Mouse (Mus musculus): ENCODE measurements around the gene Eid2b. TPM values are rescaled to one million over a fixed set of nuclear protein-coding genes. Genes with fewer than 3 reads are reported as not detected.
"Not testable (repeated sequence)": the region's sequence is repeated elsewhere in the genome, so short reads cannot be mapped to it uniquely, and the experiment has no call there.

The Eid2b gene
- 10 to 100 TPM; 11.2 to 13.0 TPM for total RNA-seq (2021)
- polyA plus RNA-seq (2012; rRNA removed) = 6.7 and 7.2 TPM in 2 replicates
- long read RNA-seq, transcript Eid2b-201 (1 exons, 1,751 nt) = major isoform, 9 of 9 reads
- long read RNA-seq, partial matches to known transcripts = 0 of 9 reads
- long read RNA-seq, other reads (novel, unspliced or antisense) = 0 of 9 reads

DNA sequence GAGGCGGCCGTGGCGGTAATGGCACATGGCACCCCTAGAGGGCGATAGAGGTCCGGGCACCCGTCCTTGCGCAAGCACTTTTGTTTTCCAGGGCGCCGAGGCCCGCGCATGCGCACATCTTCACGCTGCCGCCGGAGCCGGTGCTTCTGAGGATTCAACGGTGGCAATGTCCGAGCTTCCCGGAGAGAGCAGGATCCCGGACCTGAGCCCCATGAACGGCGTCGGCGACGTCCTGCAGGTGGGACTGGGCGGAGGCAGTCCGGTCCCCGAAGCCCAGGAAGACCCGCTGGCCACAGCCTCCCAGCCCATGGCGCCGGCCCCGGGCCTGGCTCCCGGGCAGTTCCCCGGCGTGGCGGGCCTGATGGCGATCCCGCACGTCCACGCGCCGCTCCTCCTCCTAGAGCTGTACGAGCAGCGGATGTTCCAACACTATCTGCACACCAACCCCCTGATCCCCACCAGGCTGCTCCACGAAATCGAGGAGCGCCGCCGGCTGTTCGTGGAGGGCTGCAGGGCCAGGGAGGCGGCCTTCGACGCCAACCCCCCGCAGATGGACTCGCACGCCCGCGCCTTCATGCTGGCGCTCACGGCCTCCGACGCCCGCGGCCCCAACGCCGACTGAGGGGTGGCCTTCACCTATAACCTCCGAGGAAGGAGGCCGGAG lies at the start of gene Eid2b:
TSS of gene Eid2b (plus strand) at position 125 of the 664 bp plus-strand sequence.
- Histone ChIP-seq H3K79me2 (replicated peaks; ENCODE audit: control insufficient read depth, insufficient read depth, low read length) (no peaks in the 10 kb centered on the region; the same call in 1 of the 2 replicates), H3K9ac (ENCODE audit: low read depth, low read length) (peak within 1 kb of the TSS; percentile 95), H3K4me1 (ENCODE audit: control insufficient read depth, insufficient read depth, low read length) (peaks cover 2% of the 10 kb centered on the region), H3K4me3 (peak within 1 kb of the TSS; percentile 82), H3K27me3 (ENCODE audit: control insufficient read depth, insufficient read depth, low read length) (no peaks in the 10 kb centered on the region), H3K27ac (peak within 1 kb of the TSS; percentile 85), H3K36me3 (ENCODE audit: control insufficient read depth, insufficient read depth, low read length) (no peaks in the 10 kb centered on the region)
- intact Hi-C loops (cut with DNase I) = loop anchor here (2.0 to 5.0 kb wide), 3 partner anchors 35 to 110 kb away; partner anchors contain the start of gene Timm50
- whole genome bisulfite sequencing = 2% methylated on average over 68 of the region's 68 CpGs
- TF ChIP-seq CTCF (IDR thresholded peaks at IDR 0.05) (peak; percentile 98), POLR2A (IDR thresholded peaks at IDR 0.05; ENCODE audit: insufficient read depth, low read depth, low read length) (peak; percentile 71), EP300 (IDR thresholded peaks at IDR 0.05; ENCODE audit: insufficient read depth, low read depth, low read length) (peak; percentile 45; the same call in 1 of the 2 replicates)
- peak; percentile 95 to 96 for DNase-seq

DNA sequence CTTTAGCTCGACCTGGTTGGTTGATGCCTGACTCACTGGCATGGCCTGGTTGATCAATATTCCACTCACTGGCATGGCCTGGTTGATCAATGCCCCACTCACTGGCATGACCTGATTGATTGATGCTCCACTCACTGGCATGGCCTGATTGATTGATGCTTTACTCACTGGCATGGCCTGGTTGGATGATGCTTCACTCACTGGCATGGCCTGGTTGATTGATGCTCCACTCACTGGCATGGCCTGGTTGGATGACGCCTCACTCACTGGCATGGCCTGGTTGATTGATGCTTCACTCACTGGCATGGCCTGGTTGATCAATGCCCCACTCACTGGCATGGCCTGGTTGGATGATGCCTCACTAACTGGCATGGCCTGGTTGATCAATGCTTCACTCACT lies 33.6 kb upstream of the Eid2b start:
- H3K4me3 ChIP-seq; H3K9ac ChIP-seq (ENCODE audit: low read depth, low read length); intact Hi-C loops (cut with DNase I); H3K36me3 ChIP-seq (ENCODE audit: control insufficient read depth, insufficient read depth, low read length); H3K4me1 ChIP-seq (ENCODE audit: control insufficient read depth, insufficient read depth, low read length); DNase-seq; H3K27me3 ChIP-seq (ENCODE audit: control insufficient read depth, insufficient read depth, low read length); H3K79me2 ChIP-seq (replicated peaks; ENCODE audit: control insufficient read depth, insufficient read depth, low read length); H3K27ac ChIP-seq: not testable (repeated sequence)
- WGBS = 57% methylated on average over 2 of the region's 2 CpGs

- H3K9ac ChIP-seq (ENCODE audit: low read depth, low read length) = no peak overlapping the region
- no peak overlapping the region for H3K27ac ChIP-seq
- H3K4me1 ChIP-seq (ENCODE audit: control insufficient read depth, insufficient read depth, low read length) = no peaks in the 10 kb centered on the region
- no peaks in the 10 kb centered on the region for H3K27me3 ChIP-seq (ENCODE audit: control insufficient read depth, insufficient read depth, low read length)
- no peak for DNase-seq
- TF ChIP-seq CTCF (IDR thresholded peaks at IDR 0.05) (no peak), POLR2A (IDR thresholded peaks at IDR 0.05; ENCODE audit: insufficient read depth, low read depth, low read length) (no peak), EP300 (IDR thresholded peaks at IDR 0.05; ENCODE audit: insufficient read depth, low read depth, low read length) (no peak)
- H3K79me2 ChIP-seq (replicated peaks; ENCODE audit: control insufficient read depth, insufficient read depth, low read length) = no peaks in the 10 kb centered on the region
- WGBS = 89% methylated on average over 3 of the region's 3 CpGs
- no peak overlapping the region for H3K4me3 ChIP-seq
- H3K36me3 ChIP-seq (ENCODE audit: control insufficient read depth, insufficient read depth, low read length) = no peaks in the 10 kb centered on the region
- intact Hi-C loops (cut with DNase I) = no loop called here
Measured at GRCm38 (mm10) chr7:28248957-28249356, 28.6 kb upstream of the Eid2b start.

- no peak for DNase-seq
Measured at GRCm38 (mm10) chr7:28251976-28252375, 25.6 kb upstream of the Eid2b start.

GRCm38 (mm10) chr7:28254591-28254990 lies 22.9 kb upstream of the Eid2b start:
- no peak for DNase-seq
- no peak for TF ChIP-seq POLR2A (IDR thresholded peaks at IDR 0.05; ENCODE audit: insufficient read depth, low read depth, low read length)
- TF ChIP-seq CTCF (IDR thresholded peaks at IDR 0.05) = no peak
- no peak for TF ChIP-seq EP300 (IDR thresholded peaks at IDR 0.05; ENCODE audit: insufficient read depth, low read depth, low read length)
- intact Hi-C loops (cut with DNase I) = no loop called here
- no peaks in the 10 kb centered on the region for H3K4me1 ChIP-seq (ENCODE audit: control insufficient read depth, insufficient read depth, low read length)
- no peak overlapping the region for H3K27ac ChIP-seq
- H3K4me3 ChIP-seq = no peak overlapping the region
- H3K36me3 ChIP-seq (ENCODE audit: control insufficient read depth, insufficient read depth, low read length) = no peaks in the 10 kb centered on the region
- H3K79me2 ChIP-seq (replicated peaks; ENCODE audit: control insufficient read depth, insufficient read depth, low read length) = no peaks in the 10 kb centered on the region
- no peaks in the 10 kb centered on the region for H3K27me3 ChIP-seq (ENCODE audit: control insufficient read depth, insufficient read depth, low read length)
- 77% methylated on average over 6 of the region's 6 CpGs for WGBS
- no peak overlapping the region for H3K9ac ChIP-seq (ENCODE audit: low read depth, low read length)

More at GRCm38 (mm10) chr7:28251976-28252375, 25.6 kb upstream of the Eid2b start:
- Histone ChIP-seq H3K79me2 (replicated peaks; ENCODE audit: control insufficient read depth, insufficient read depth, low read length) (no peaks in the 10 kb centered on the region), H3K4me1 (ENCODE audit: control insufficient read depth, insufficient read depth, low read length) (no peaks in the 10 kb centered on the region), H3K9ac (ENCODE audit: low read depth, low read length) (no peak overlapping the region), H3K27ac (no peak overlapping the region), H3K36me3 (ENCODE audit: control insufficient read depth, insufficient read depth, low read length) (no peaks in the 10 kb centered on the region), H3K4me3 (no peak overlapping the region), H3K27me3 (ENCODE audit: control insufficient read depth, insufficient read depth, low read length) (no peaks in the 10 kb centered on the region)
- intact Hi-C loops (cut with DNase I) = no loop called here
- WGBS = 82% methylated on average over 17 of the region's 17 CpGs
- no peak for TF ChIP-seq POLR2A (IDR thresholded peaks at IDR 0.05; ENCODE audit: insufficient read depth, low read depth, low read length)
- no peak for TF ChIP-seq EP300 (IDR thresholded peaks at IDR 0.05; ENCODE audit: insufficient read depth, low read depth, low read length)
- no peak for TF ChIP-seq CTCF (IDR thresholded peaks at IDR 0.05)

GRCm38 (mm10) chr7:28255476-28255875 lies 22.1 kb upstream of the Eid2b start:
- intact Hi-C loops (cut with DNase I) = no loop called here
- H3K36me3 ChIP-seq (ENCODE audit: control insufficient read depth, insufficient read depth, low read length) = no peaks in the 10 kb centered on the region
- 80% methylated on average over 6 of the region's 6 CpGs for WGBS
- TF ChIP-seq CTCF (IDR thresholded peaks at IDR 0.05) (peak; percentile 33), EP300 (IDR thresholded peaks at IDR 0.05; ENCODE audit: insufficient read depth, low read depth, low read length) (no peak)
- H3K27ac ChIP-seq = no peak overlapping the region
- H3K27me3 ChIP-seq (ENCODE audit: control insufficient read depth, insufficient read depth, low read length) = no peaks in the 10 kb centered on the region
- no peaks in the 10 kb centered on the region for H3K79me2 ChIP-seq (replicated peaks; ENCODE audit: control insufficient read depth, insufficient read depth, low read length)
- H3K4me3 ChIP-seq = no peak overlapping the region
- H3K9ac ChIP-seq (ENCODE audit: low read depth, low read length) = no peak overlapping the region
- no peaks in the 10 kb centered on the region for H3K4me1 ChIP-seq (ENCODE audit: control insufficient read depth, insufficient read depth, low read length)
- no peak for DNase-seq

Data from heart, adult 2 months (tissue).